Mouse (Mus musculus): Measurements from ENCODE around the gene Asxl1. TPM values are rescaled to one million over a fixed set of nuclear protein-coding genes. Genes with fewer than 3 reads are reported as not detected.
A peak's percentile ranks its signal among the peaks of the same experiment; 100 is the strongest.

Asxl1 gene
- polyA plus RNA-seq, 1 experiment from 2014 or later: 14.3 TPM

GRCm38 (mm10) chr2:153338361-153339350 is 7.0 kb upstream of the Asxl1 start:
- H3K36me3 ChIP-seq (ENCODE audit: control insufficient read depth, insufficient read depth, low read length): 0 out of 2 replicates have a peak, but pooled peaks cover 4% of the 10 kb centered on the region
- H3K4me3 ChIP-seq (ENCODE audit: low read depth, low read length): no peak overlapping the region
- no peaks in the 10 kb centered on the region for H3K27me3 ChIP-seq (replicated peaks; ENCODE audit: control insufficient read depth, insufficient read depth, low read length)
- H3K27ac ChIP-seq (replicated peaks; ENCODE audit: low read depth, low read length): no peak overlapping the region
- no peak overlapping the region for H3K4me2 ChIP-seq (ENCODE audit: low read depth, low read length)
- no peak overlapping the region for H3K9ac ChIP-seq (ENCODE audit: low read depth, low read length)
- no peaks in the 10 kb centered on the region for H3K4me1 ChIP-seq (ENCODE audit: control insufficient read depth, insufficient read depth, low read length)
- H3K9me3 ChIP-seq (ENCODE audit: control insufficient read depth, low read length): no peaks in the 10 kb centered on the region
- DNase-seq (ENCODE audit: low spot score): no peak
- 89% methylated on average over 9 of the region's 9 CpGs for WGBS
- ATAC-seq (ENCODE audit: low read depth): no peak

GRCm38 (mm10) chr2:153342166-153342565 is 3.5 kb upstream of the Asxl1 start:
- H3K27me3 ChIP-seq (replicated peaks; ENCODE audit: control insufficient read depth, insufficient read depth, low read length): no peaks in the 10 kb centered on the region
- ATAC-seq (ENCODE audit: low read depth): no peak

GRCm38 (mm10) chr2:153342602-153343001 is 3.0 kb upstream of the Asxl1 start:
- H3K4me1 ChIP-seq (ENCODE audit: control insufficient read depth, insufficient read depth, low read length): peaks cover 8% of the 10 kb centered on the region
- H3K9ac ChIP-seq (ENCODE audit: low read depth, low read length): no peak overlapping the region
- no peak overlapping the region for H3K4me3 ChIP-seq (ENCODE audit: low read depth, low read length)
- no peak overlapping the region for H3K4me2 ChIP-seq (ENCODE audit: low read depth, low read length)
- 81% methylated on average over 3 of the region's 3 CpGs for WGBS
- H3K27ac ChIP-seq (replicated peaks; ENCODE audit: low read depth, low read length): no peak overlapping the region
- no peaks in the 10 kb centered on the region for H3K9me3 ChIP-seq (ENCODE audit: control insufficient read depth, low read length)
- H3K27me3 ChIP-seq (replicated peaks; ENCODE audit: control insufficient read depth, insufficient read depth, low read length): no peaks in the 10 kb centered on the region
- no peak for ATAC-seq (ENCODE audit: low read depth)
- no peak for DNase-seq (ENCODE audit: low spot score)
- H3K36me3 ChIP-seq (ENCODE audit: control insufficient read depth, insufficient read depth, low read length): 0 out of 2 replicates have a peak, but pooled peaks cover 4% of the 10 kb centered on the region

More at GRCm38 (mm10) chr2:153342166-153342565, 3.5 kb upstream of the Asxl1 start:
- Histone ChIP-seq H3K36me3 (ENCODE audit: control insufficient read depth, insufficient read depth, low read length) (0 out of 2 replicates have a peak, but pooled peaks cover 4% of the 10 kb centered on the region), H3K4me3 (ENCODE audit: low read depth, low read length) (no peak overlapping the region), H3K9me3 (ENCODE audit: control insufficient read depth, low read length) (no peaks in the 10 kb centered on the region), H3K9ac (ENCODE audit: low read depth, low read length) (no peak overlapping the region), H3K4me1 (ENCODE audit: control insufficient read depth, insufficient read depth, low read length) (peaks cover 8% of the 10 kb centered on the region), H3K27ac (replicated peaks; ENCODE audit: low read depth, low read length) (no peak overlapping the region), H3K4me2 (ENCODE audit: low read depth, low read length) (no peak overlapping the region)
- WGBS: 91% methylated on average over 6 of the region's 6 CpGs
- DNase-seq (ENCODE audit: low spot score): no peak

GRCm38 (mm10) chr2:153343191-153343590 is 2.4 kb upstream of the Asxl1 start:
- DNase-seq (ENCODE audit: low spot score) (no peak), ATAC-seq (ENCODE audit: low read depth) (no peak)
- H3K9ac ChIP-seq (ENCODE audit: low read depth, low read length): no peak overlapping the region
- peaks cover 11% of the 10 kb centered on the region for H3K4me1 ChIP-seq (ENCODE audit: control insufficient read depth, insufficient read depth, low read length)
- H3K4me3 ChIP-seq (ENCODE audit: low read depth, low read length): no peak overlapping the region
- no peaks in the 10 kb centered on the region for H3K27me3 ChIP-seq (replicated peaks; ENCODE audit: control insufficient read depth, insufficient read depth, low read length)
- H3K4me2 ChIP-seq (ENCODE audit: low read depth, low read length): no peak overlapping the region
- H3K36me3 ChIP-seq (ENCODE audit: control insufficient read depth, insufficient read depth, low read length): 0 out of 2 replicates have a peak, but pooled peaks cover 4% of the 10 kb centered on the region
- no peaks in the 10 kb centered on the region for H3K9me3 ChIP-seq (ENCODE audit: control insufficient read depth, low read length)
- no peak overlapping the region for H3K27ac ChIP-seq (replicated peaks; ENCODE audit: low read depth, low read length)

GRCm38 (mm10) chr2:153345071-153345453 is 567 bp upstream of the Asxl1 start:
- H3K4me3 ChIP-seq (ENCODE audit: low read depth, low read length): peak overlapping the region; percentile 97
- H3K27ac ChIP-seq (replicated peaks; ENCODE audit: low read depth, low read length): peak overlapping the region; percentile 100
- peak overlapping the region; percentile 83 for H3K9ac ChIP-seq (ENCODE audit: low read depth, low read length)
- peak overlapping the region; percentile 87 for H3K4me2 ChIP-seq (ENCODE audit: low read depth, low read length)
- WGBS: 6% methylated on average over 11 of the region's 11 CpGs
- ATAC-seq (ENCODE audit: low read depth): no peak
- no peaks in the 10 kb centered on the region for H3K9me3 ChIP-seq (ENCODE audit: control insufficient read depth, low read length)
- peaks cover 19% of the 10 kb centered on the region for H3K4me1 ChIP-seq (ENCODE audit: control insufficient read depth, insufficient read depth, low read length)
- no peak for DNase-seq (ENCODE audit: low spot score)
- 0 out of 2 replicates have a peak, but pooled peaks cover 4% of the 10 kb centered on the region for H3K36me3 ChIP-seq (ENCODE audit: control insufficient read depth, insufficient read depth, low read length)
- H3K27me3 ChIP-seq (replicated peaks; ENCODE audit: control insufficient read depth, insufficient read depth, low read length): no peaks in the 10 kb centered on the region

- H3K4me3 ChIP-seq (ENCODE audit: low read depth, low read length): peak overlapping the region; percentile 97
- peak overlapping the region; percentile 66 for H3K4me2 ChIP-seq (ENCODE audit: low read depth, low read length)
- no peaks in the 10 kb centered on the region for H3K27me3 ChIP-seq (replicated peaks; ENCODE audit: control insufficient read depth, insufficient read depth, low read length)
- ATAC-seq (ENCODE audit: low read depth): peak; percentile 44
- H3K36me3 ChIP-seq (ENCODE audit: control insufficient read depth, insufficient read depth, low read length): 0 out of 2 replicates have a peak, but pooled peaks cover 4% of the 10 kb centered on the region
- no peaks in the 10 kb centered on the region for H3K9me3 ChIP-seq (ENCODE audit: control insufficient read depth, low read length)
- DNase-seq (ENCODE audit: low spot score): peak; percentile 94
- peak overlapping the region; percentile 97 for H3K9ac ChIP-seq (ENCODE audit: low read depth, low read length)
- H3K4me1 ChIP-seq (ENCODE audit: control insufficient read depth, insufficient read depth, low read length): peaks cover 27% of the 10 kb centered on the region
- peak overlapping the region; percentile 100 for H3K27ac ChIP-seq (replicated peaks; ENCODE audit: low read depth, low read length)
- WGBS: under 1% methylated on average over 24 of the region's 76 CpGs
These were observed 873 bp downstream of the Asxl1 start for GRCm38 (mm10) chr2:153346221-153347182.

GRCm38 (mm10) chr2:153347183-153347781 is 1.7 kb downstream of the Asxl1 start:
- Histone ChIP-seq H3K36me3 (ENCODE audit: control insufficient read depth, insufficient read depth, low read length) (peaks cover 6% of the 10 kb centered on the region), H3K9me3 (ENCODE audit: control insufficient read depth, low read length) (no peaks in the 10 kb centered on the region), H3K9ac (ENCODE audit: low read depth, low read length) (peak overlapping the region; percentile 97), H3K4me3 (ENCODE audit: low read depth, low read length) (peak overlapping the region; percentile 97), H3K27ac (replicated peaks; ENCODE audit: low read depth, low read length) (peak overlapping the region; percentile 100), H3K4me2 (ENCODE audit: low read depth, low read length) (peak overlapping the region; percentile 66), H3K27me3 (replicated peaks; ENCODE audit: control insufficient read depth, insufficient read depth, low read length) (no peaks in the 10 kb centered on the region), H3K4me1 (ENCODE audit: control insufficient read depth, insufficient read depth, low read length) (peaks cover 27% of the 10 kb centered on the region)
- DNase-seq (ENCODE audit: low spot score): no peak
- 4% methylated on average over 9 of the region's 9 CpGs for WGBS
- no peak for ATAC-seq (ENCODE audit: low read depth)

Data from embryonic facial prominence, embryonic 14.5 days (tissue).